In genomic region chr6:115316811-115317221, GRCm38 (mm10) we compare ENCODE assay signal across 12 mouse cellular contexts. TPM values are rescaled to one million over a fixed set of nuclear protein-coding genes. Genes with fewer than 3 reads are reported as not detected.
DNase-seq lines count a peak whose midpoint lies in the region; ATAC-seq lines count a peak whose summit lies in the region.
"Had no signal": no experiment of that assay in that cellular context is flagged by ENCODE, and none has a peak within 500 bp of the region (broad histone marks: within the 10 kb centered on the region; RNA-seq: fewer than 3 reads in every experiment).

No protein-coding gene starts in this region.

- no peak for ATAC-seq in midbrain, embryonic 14.5 days (ENCODE audit: low FRiP score, low TSS enrichment)
- no peak for ATAC-seq in midbrain, embryonic 13.5 days
- ATAC-seq in frontal cortex, adult (ENCODE audit: low TSS enrichment): no peak
- ATAC-seq: forebrain, postnatal 0 days; liver, postnatal 0 days had no signal

- H3K4me2 ChIP-seq in midbrain, embryonic 14.5 days (ENCODE audit: low read length): no peak overlapping the region
- no peak overlapping the region for H3K4me2 ChIP-seq in midbrain, embryonic 13.5 days (replicated peaks)

- no peak overlapping the region for H3K9ac ChIP-seq in midbrain, embryonic 14.5 days (replicated peaks; ENCODE audit: low read length)
- H3K9ac ChIP-seq in midbrain, embryonic 13.5 days (replicated peaks): no peak overlapping the region
- H3K9ac ChIP-seq: forebrain, postnatal 0 days; liver, postnatal 0 days had no signal

- H3K4me3 ChIP-seq in midbrain, embryonic 14.5 days (replicated peaks; ENCODE audit: low read depth, low read length): no peak overlapping the region
- H3K4me3 ChIP-seq in midbrain, embryonic 13.5 days (replicated peaks): no peak overlapping the region

- no peaks in the 10 kb centered on the region for H3K9me3 ChIP-seq in midbrain, embryonic 14.5 days (ENCODE audit: control insufficient read depth, low read length)
- H3K9me3 ChIP-seq in midbrain, embryonic 13.5 days: no peaks in the 10 kb centered on the region

- H3K27me3 ChIP-seq in midbrain, embryonic 14.5 days (ENCODE audit: control insufficient read depth, insufficient read depth, low read length): no peaks in the 10 kb centered on the region
- H3K27me3 ChIP-seq in midbrain, embryonic 13.5 days: no peaks in the 10 kb centered on the region

- H3K27ac ChIP-seq in midbrain, embryonic 14.5 days (replicated peaks; ENCODE audit: low read depth, low read length): no peak overlapping the region
- H3K27ac ChIP-seq in midbrain, embryonic 13.5 days: no peak overlapping the region

- WGBS in midbrain, embryonic 14.5 days: 72% methylated on average over 11 of the region's 11 CpGs
- 73% methylated on average over 11 of the region's 11 CpGs for WGBS in midbrain, embryonic 13.5 days

- H3K4me1 ChIP-seq in midbrain, embryonic 14.5 days (ENCODE audit: control insufficient read depth, insufficient read depth, low read length): no peaks in the 10 kb centered on the region
- 0 out of 2 replicates have a peak, but pooled peaks cover 8% of the 10 kb centered on the region for H3K4me1 ChIP-seq in midbrain, embryonic 13.5 days (replicated peaks)

- peak; percentile 25 to 43 for DNase-seq in cerebellum, postnatal 14 days
- no peak for DNase-seq in cerebellum, adult 8-10 months
- DNase-seq in midbrain, embryonic 14.5 days: peak; percentile 12
- peak; percentile 32 for DNase-seq in heart, postnatal 4 days
- DNase-seq in right cerebral cortex, adult 2 months (ENCODE audit: low spot score in 2 of 2): no peak
- DNase-seq in adrenal gland, adult 18-20 months (ENCODE audit: low spot score in 2 of 2): no peak
- DNase-seq: B cell, adult 2 months; forebrain, postnatal 0 days; liver, postnatal 0 days; spleen, adult 18-20 months had no signal

- H3K36me3 ChIP-seq in midbrain, embryonic 14.5 days (ENCODE audit: control insufficient read depth, insufficient read depth, low read length): no peaks in the 10 kb centered on the region
- H3K36me3 ChIP-seq in midbrain, embryonic 13.5 days: no peaks in the 10 kb centered on the region

RNA-seq across cellular contexts. Expression of gene Pparg, which starts 43.9 kb away (rescaled TPM):
- polyA plus RNA-seq in midbrain, embryonic 14.5 days (2014; fragmentation: Nextera tagmentation; extraction: Ambion mirVana): 0.36 and 0.77 TPM in 2 replicates
- 0.18 and 0.22 TPM in 2 replicates for polyA plus RNA-seq in midbrain, embryonic 13.5 days (2015; fragmentation: Nextera tagmentation; extraction: Ambion mirVana)
- 1 to 10 TPM; 7.6 to 9.5 TPM for total RNA-seq in heart, postnatal 4 days (2021)
- 100 to 1,000 TPM in 1 of 2 experiments, 10 to 100 TPM in 1; 48.5 to 157 TPM for total RNA-seq in adrenal gland, adult 18-20 months (2021)

Comparison
In these comparisons a context has a peak if more than half of its experiments do, and no peak if none do; other contexts are left out.
1. DNase-seq: peak in cerebellum, postnatal 14 days (2 of 2), midbrain, embryonic 14.5 days (single experiment) and heart, postnatal 4 days (single experiment); none in cerebellum, adult 8-10 months (single experiment), right cerebral cortex, adult 2 months (0 of 2) and adrenal gland, adult 18-20 months (0 of 2).
2. RNA of gene Pparg, which starts 43.9 kb away (total RNA-seq): 48.5 to 157 TPM in adrenal gland, adult 18-20 months; 7.6 to 9.5 TPM in heart, postnatal 4 days; every median in the first group is over 4 times any median in the second.